Mouse (Mus musculus): ENCODE results near the gene Cerkl. TPM values are rescaled to one million over a fixed set of nuclear protein-coding genes. Genes with fewer than 3 reads are reported as not detected.

Cerkl gene
- polyA plus RNA-seq, 1 experiment from 2014 or later, result 0.42 TPM

DNA sequence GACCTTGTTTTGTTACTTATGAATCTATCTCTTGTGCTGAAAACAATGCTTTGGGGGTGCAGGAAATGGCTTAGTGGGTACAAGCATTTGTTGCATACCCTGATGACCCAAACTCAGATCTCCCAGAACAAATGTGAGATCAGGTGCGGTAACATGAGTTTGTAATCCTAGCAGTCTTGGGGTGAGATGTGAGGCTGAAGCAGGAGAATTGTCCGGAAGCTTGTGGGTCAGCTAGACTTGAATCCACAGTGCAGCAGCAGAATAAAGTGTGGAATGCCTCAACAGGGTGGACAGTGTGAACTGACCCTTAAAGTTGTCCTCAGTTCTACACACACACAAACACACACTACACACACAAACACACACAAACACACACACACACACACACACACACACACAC, 14.4 kb downstream of the Cerkl start:
- Histone ChIP-seq H3K9me3 (replicated peaks) (no peaks in the 10 kb centered on the region), H3K9ac (no peak overlapping the region), H3K4me1 (replicated peaks) (no peaks in the 10 kb centered on the region), H3K36me3 (no peaks in the 10 kb centered on the region), H3K27ac (no peak overlapping the region), H3K4me2 (no peak overlapping the region), H3K27me3 (no peaks in the 10 kb centered on the region), H3K4me3 (no peak overlapping the region)
- ATAC-seq (replicated peaks; ENCODE audit: insufficient number of reproducible peaks, insufficient read depth, low FRiP score, low read depth), result no peak
- 92% methylated on average over 2 of the region's 2 CpGs for WGBS

DNA sequence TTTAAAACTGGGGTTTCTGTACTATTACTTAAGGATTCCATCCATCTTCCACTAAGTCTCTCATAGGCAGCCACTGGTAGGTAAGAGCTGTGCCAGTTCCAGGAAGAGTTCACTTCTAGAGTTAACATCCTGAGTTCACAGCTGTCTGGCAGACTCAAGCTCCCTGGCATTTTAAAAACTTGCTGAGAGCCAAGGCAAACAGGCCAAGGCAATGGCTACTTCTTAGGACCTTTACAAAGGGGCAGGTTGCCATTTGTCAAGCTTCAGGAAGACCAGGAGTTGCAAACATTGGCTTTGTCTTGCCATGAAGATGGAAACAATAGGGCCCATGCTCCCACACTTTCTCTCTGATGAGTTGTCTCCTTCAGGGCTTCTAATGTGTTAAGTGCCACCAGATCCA, 26.5 kb downstream of the Cerkl start:
- Histone ChIP-seq H3K27ac (no peak overlapping the region), H3K9ac (no peak overlapping the region), H3K9me3 (replicated peaks) (no peaks in the 10 kb centered on the region), H3K4me2 (no peak overlapping the region), H3K4me3 (no peak overlapping the region), H3K27me3 (peaks cover 12% of the 10 kb centered on the region; the same call in 1 of the 2 replicates), H3K36me3 (no peaks in the 10 kb centered on the region), H3K4me1 (replicated peaks) (peaks cover 8% of the 10 kb centered on the region)
- no peak for ATAC-seq (replicated peaks; ENCODE audit: insufficient number of reproducible peaks, insufficient read depth, low FRiP score, low read depth)

GRCm38 (mm10) chr2:79429650-79430049, 26.9 kb downstream of the Cerkl start:
- Histone ChIP-seq H3K4me3 (no peak overlapping the region), H3K27me3 (peaks cover 12% of the 10 kb centered on the region; the same call in 1 of the 2 replicates), H3K4me2 (no peak overlapping the region), H3K27ac (no peak overlapping the region), H3K36me3 (no peaks in the 10 kb centered on the region), H3K9ac (no peak overlapping the region), H3K9me3 (replicated peaks) (no peaks in the 10 kb centered on the region), H3K4me1 (replicated peaks) (peaks cover 8% of the 10 kb centered on the region)
- no peak for ATAC-seq (replicated peaks; ENCODE audit: insufficient number of reproducible peaks, insufficient read depth, low FRiP score, low read depth)
- WGBS, result 15% methylated on average over 6 of the region's 6 CpGs

DNA sequence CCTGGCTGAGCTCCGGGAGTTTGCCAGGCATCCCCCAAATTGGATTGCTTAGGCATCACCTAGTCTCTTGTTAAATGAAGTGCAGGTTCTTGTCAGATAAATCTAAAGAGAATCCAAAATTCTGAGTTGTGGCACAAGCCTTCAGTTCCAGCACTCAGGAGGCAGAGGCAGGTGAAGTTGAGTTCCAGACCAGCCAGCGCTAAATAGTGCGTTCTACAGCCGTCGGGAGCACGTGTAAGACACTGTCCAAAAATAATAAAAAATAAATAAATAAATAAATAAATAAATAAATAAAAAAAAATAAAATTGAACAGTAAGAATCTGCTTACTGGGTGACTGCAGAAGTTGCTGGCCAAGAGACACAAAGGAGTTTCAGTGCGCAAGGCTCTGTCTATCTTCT, 27.5 kb downstream of the Cerkl start:
- Histone ChIP-seq H3K36me3 (no peaks in the 10 kb centered on the region), H3K4me1 (replicated peaks) (peaks cover 8% of the 10 kb centered on the region), H3K9me3 (replicated peaks) (no peaks in the 10 kb centered on the region), H3K27me3 (peaks cover 12% of the 10 kb centered on the region; the same call in 1 of the 2 replicates), H3K4me2 (peak overlapping the region; percentile 96), H3K9ac (peak overlapping the region; percentile 43; the same call in 1 of the 2 replicates), H3K4me3 (peak overlapping the region; percentile 49), H3K27ac (no peak overlapping the region)
- no peak for ATAC-seq (replicated peaks; ENCODE audit: insufficient number of reproducible peaks, insufficient read depth, low FRiP score, low read depth)
- WGBS, result 16% methylated on average over 7 of the region's 7 CpGs

DNA sequence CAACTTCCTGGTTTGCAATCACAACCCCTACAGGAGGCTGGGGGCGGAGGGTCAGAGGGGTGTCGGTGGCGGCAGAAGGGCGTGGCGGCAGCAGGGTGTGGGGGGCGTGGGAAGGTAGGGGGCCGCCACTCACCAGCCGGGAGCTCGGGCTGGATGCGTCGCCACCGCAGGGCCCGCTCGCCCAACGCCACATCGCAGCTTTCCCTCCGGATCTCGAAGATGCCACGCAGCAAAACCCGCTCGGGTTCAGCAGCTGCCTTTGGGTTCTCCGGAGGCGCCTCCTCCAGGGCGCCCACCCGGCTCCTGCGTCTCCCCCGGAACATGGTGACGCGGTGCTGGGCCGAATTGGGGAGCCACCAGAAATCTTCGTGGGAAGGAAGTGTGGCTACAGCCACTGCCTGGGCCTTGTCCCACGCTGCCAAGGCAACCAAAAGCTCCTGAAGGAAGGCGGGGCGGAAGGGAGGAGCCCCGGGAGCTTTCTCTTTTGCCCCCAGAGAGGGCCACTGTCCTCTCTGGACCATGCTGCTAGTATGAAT, 27.9 kb downstream of the Cerkl start:
- peaks cover 8% of the 10 kb centered on the region for H3K4me1 ChIP-seq (replicated peaks)
- under 1% methylated on average over 35 of the region's 35 CpGs for WGBS
- no peak for ATAC-seq (replicated peaks; ENCODE audit: insufficient number of reproducible peaks, insufficient read depth, low FRiP score, low read depth)
- no peaks in the 10 kb centered on the region for H3K9me3 ChIP-seq (replicated peaks)
- peak overlapping the region; percentile 49 for H3K4me3 ChIP-seq
- H3K36me3 ChIP-seq, result no peaks in the 10 kb centered on the region
- H3K27me3 ChIP-seq, result peaks cover 12% of the 10 kb centered on the region; the same call in 1 of the 2 replicates
- H3K9ac ChIP-seq, result peak overlapping the region; percentile 43
- peak overlapping the region; percentile 96 for H3K4me2 ChIP-seq
- H3K27ac ChIP-seq, result no peak overlapping the region

DNA sequence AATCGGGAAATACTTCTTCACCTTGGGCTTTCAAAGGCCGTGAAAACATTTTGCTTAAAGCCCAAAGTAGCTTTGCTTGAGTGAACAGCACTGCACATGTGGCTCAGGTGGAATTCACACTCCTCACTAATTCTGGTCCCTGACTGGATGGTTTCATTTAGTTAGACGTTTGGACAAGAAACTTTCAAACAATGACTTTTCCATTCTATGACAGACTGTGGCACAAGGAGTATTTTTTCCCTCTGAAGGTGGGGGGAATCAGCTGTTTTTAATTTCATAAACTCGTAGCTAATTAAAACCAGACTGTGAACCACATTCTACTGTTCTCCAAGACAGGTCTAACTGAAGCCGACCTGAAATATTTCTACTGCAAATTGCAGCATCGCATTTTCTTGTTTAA, 28.6 kb downstream of the Cerkl start:
- Histone ChIP-seq H3K4me3 (no peak overlapping the region), H3K4me2 (peak overlapping the region; percentile 96; the same call in 1 of the 2 replicates), H3K9ac (no peak overlapping the region), H3K36me3 (no peaks in the 10 kb centered on the region), H3K27ac (no peak overlapping the region), H3K9me3 (replicated peaks) (no peaks in the 10 kb centered on the region), H3K4me1 (replicated peaks) (peaks cover 8% of the 10 kb centered on the region), H3K27me3 (peaks cover 12% of the 10 kb centered on the region; the same call in 1 of the 2 replicates)
- no peak for ATAC-seq (replicated peaks; ENCODE audit: insufficient number of reproducible peaks, insufficient read depth, low FRiP score, low read depth)
- WGBS, result 36% methylated on average over 6 of the region's 6 CpGs

DNA sequence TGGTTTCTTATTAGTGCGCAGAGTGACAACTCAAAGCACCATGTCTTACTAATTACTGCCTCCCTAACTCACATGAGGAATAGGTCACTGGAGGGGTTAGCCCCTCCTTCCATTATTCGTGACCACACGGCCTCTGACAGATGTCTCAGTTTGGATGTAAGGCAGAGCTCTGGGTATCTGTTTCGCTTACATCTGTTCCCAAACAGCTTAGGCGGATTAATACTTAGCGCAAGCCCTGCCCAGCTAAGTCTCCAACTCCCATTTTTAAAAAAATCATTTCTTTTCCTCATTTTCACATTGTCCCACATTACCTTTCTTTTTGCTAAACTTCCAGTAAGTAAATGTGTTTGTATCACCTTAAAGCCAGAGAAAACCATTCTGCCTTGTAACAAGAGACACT, 34.9 kb downstream of the Cerkl start:
- Histone ChIP-seq H3K9me3 (replicated peaks) (no peaks in the 10 kb centered on the region), H3K4me3 (no peak overlapping the region), H3K4me2 (no peak overlapping the region), H3K27ac (no peak overlapping the region), H3K27me3 (no peaks in the 10 kb centered on the region), H3K4me1 (replicated peaks) (no peaks in the 10 kb centered on the region), H3K36me3 (no peaks in the 10 kb centered on the region), H3K9ac (no peak overlapping the region)
- no peak for ATAC-seq (replicated peaks; ENCODE audit: insufficient number of reproducible peaks, insufficient read depth, low FRiP score, low read depth)
- 51% methylated on average over 6 of the region's 6 CpGs for WGBS

GRCm38 (mm10) chr2:79414505-79414904, 42.1 kb downstream of the Cerkl start:
- H3K9ac ChIP-seq, result no peak overlapping the region
- H3K27ac ChIP-seq, result no peak overlapping the region
- 80% methylated on average over 7 of the region's 7 CpGs for WGBS
- no peak overlapping the region for H3K4me3 ChIP-seq
- no peaks in the 10 kb centered on the region for H3K27me3 ChIP-seq
- H3K36me3 ChIP-seq, result no peaks in the 10 kb centered on the region
- no peak for ATAC-seq (replicated peaks; ENCODE audit: insufficient number of reproducible peaks, insufficient read depth, low FRiP score, low read depth)
- no peaks in the 10 kb centered on the region for H3K9me3 ChIP-seq (replicated peaks)
- H3K4me2 ChIP-seq, result no peak overlapping the region
- no peaks in the 10 kb centered on the region for H3K4me1 ChIP-seq (replicated peaks)

DNA sequence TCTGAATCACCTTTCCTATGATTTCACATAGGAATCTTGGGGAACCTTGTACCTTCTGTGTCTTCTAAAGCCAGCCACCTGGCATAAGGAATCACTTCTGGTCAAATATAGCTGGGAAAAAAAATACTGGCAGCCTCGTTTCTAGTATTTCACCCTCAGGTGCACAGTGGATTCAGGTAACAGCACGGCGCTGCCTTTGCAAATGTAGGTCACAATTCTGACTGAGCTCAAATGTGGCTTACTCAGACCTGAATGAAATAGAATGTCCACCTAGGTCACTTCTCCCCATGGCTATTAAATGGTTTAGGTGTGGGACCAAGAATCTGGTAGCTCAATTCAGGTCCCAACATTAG, 45.7 kb downstream of the Cerkl start:
- Histone ChIP-seq H3K4me3 (no peak overlapping the region), H3K9ac (no peak overlapping the region), H3K9me3 (replicated peaks) (no peaks in the 10 kb centered on the region), H3K36me3 (no peaks in the 10 kb centered on the region), H3K4me2 (no peak overlapping the region), H3K27ac (no peak overlapping the region), H3K27me3 (no peaks in the 10 kb centered on the region), H3K4me1 (replicated peaks) (no peaks in the 10 kb centered on the region)
- ATAC-seq (replicated peaks; ENCODE audit: insufficient number of reproducible peaks, insufficient read depth, low FRiP score, low read depth), result no peak
- WGBS, result 89% methylated on average over 3 of the region's 3 CpGs

GRCm38 (mm10) chr2:79410247-79410902, 46.2 kb downstream of the Cerkl start:
- Histone ChIP-seq H3K27me3 (no peaks in the 10 kb centered on the region), H3K4me3 (no peak overlapping the region), H3K36me3 (no peaks in the 10 kb centered on the region), H3K9ac (no peak overlapping the region), H3K4me1 (replicated peaks) (no peaks in the 10 kb centered on the region), H3K4me2 (no peak overlapping the region), H3K27ac (no peak overlapping the region), H3K9me3 (replicated peaks) (no peaks in the 10 kb centered on the region)
- ATAC-seq (replicated peaks; ENCODE audit: insufficient number of reproducible peaks, insufficient read depth, low FRiP score, low read depth), result no peak
- 41% methylated on average over 15 of the region's 15 CpGs for WGBS

- no peak for ATAC-seq (replicated peaks; ENCODE audit: insufficient number of reproducible peaks, insufficient read depth, low FRiP score, low read depth)
- WGBS, result 73% methylated on average over 5 of the region's 5 CpGs
- Histone ChIP-seq H3K4me2 (no peak overlapping the region), H3K27me3 (no peaks in the 10 kb centered on the region), H3K9ac (no peak overlapping the region), H3K4me1 (replicated peaks) (no peaks in the 10 kb centered on the region), H3K4me3 (no peak overlapping the region), H3K27ac (no peak overlapping the region), H3K9me3 (replicated peaks) (no peaks in the 10 kb centered on the region), H3K36me3 (no peaks in the 10 kb centered on the region)
Measured at GRCm38 (mm10) chr2:79405661-79406405, 50.8 kb downstream of the Cerkl start.

Measured in heart, embryonic 15.5 days (tissue).